Mouse (Mus musculus): ENCODE data around the gene Purb.

Gene Purb

GRCm38 (mm10) chr11:6475867-6476484 is at the start of gene Purb:
Gene Purb (minus strand): TSS chr11:6475917.
- peak; percentile 80 for DNase-seq (ENCODE audit: low spot score)

GRCm38 (mm10) chr11:6525241-6525640 is 49.5 kb upstream of the Purb start:
- no peak for DNase-seq (ENCODE audit: low spot score)

DNA sequence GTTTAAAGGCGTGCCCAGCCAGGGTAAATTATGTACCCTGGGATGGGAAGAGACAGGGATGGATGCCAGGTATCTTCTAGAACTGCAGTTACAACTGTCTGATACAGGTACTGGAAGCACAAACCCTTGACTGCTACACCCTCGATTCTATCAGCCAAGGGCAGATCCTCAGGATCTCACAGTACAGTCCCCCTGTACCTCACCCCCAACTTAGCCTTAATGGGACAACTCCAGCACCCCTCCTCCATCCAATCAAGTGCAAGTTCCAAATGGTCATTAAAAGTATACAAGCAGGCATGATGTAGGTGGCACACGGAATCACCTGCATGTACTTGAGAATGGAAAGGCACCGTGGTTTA is 49.1 kb upstream of the Purb start:
- DNase-seq (ENCODE audit: low spot score) = no peak

- DNase-seq (ENCODE audit: low spot score) = no peak
These were observed 48.6 kb upstream of the Purb start for GRCm38 (mm10) chr11:6524165-6524879.

- DNase-seq (ENCODE audit: low spot score) = no peak
These were observed 48.0 kb upstream of the Purb start for GRCm38 (mm10) chr11:6523662-6524088.

- DNase-seq (ENCODE audit: low spot score) = no peak
These were observed 47.2 kb upstream of the Purb start for GRCm38 (mm10) chr11:6522782-6523525.

GRCm38 (mm10) chr11:6520507-6521173 is 44.9 kb upstream of the Purb start, which contains the start of gene Myo1g:
Gene Myo1g (minus strand): TSS chr11:6520965.
- no peak for DNase-seq (ENCODE audit: low spot score)

DNA sequence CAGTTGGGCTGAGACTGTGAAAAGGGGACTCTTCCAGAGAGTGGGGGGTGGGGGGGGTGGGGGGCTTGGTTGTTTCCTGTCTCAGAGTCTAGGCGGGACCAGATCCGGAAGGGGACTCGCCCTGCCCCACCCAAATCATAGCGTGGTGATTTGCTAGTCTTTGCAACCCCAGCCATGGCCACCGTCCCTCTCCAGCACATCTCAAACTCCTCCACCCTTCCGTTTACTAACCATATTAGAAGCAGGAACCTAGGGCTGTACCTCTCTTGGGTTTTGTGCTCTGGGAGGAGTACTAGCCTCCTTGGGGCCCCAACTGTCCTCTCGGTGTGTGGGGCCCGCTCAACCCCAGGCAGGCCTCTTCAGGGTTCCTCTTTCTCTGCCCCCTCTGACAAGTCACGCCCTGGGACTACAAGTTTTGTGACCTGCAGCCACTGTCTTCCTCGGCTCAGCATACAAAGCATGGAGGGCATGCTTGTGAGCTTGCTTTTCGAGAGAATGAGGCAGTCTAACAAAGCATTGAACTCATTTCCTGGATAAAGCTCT is 43.8 kb upstream of the Purb start:
- DNase-seq (ENCODE audit: low spot score) = no peak

- DNase-seq (ENCODE audit: low spot score) = no peak
These were observed 39.1 kb upstream of the Purb start for GRCm38 (mm10) chr11:6514837-6515236.

DNA sequence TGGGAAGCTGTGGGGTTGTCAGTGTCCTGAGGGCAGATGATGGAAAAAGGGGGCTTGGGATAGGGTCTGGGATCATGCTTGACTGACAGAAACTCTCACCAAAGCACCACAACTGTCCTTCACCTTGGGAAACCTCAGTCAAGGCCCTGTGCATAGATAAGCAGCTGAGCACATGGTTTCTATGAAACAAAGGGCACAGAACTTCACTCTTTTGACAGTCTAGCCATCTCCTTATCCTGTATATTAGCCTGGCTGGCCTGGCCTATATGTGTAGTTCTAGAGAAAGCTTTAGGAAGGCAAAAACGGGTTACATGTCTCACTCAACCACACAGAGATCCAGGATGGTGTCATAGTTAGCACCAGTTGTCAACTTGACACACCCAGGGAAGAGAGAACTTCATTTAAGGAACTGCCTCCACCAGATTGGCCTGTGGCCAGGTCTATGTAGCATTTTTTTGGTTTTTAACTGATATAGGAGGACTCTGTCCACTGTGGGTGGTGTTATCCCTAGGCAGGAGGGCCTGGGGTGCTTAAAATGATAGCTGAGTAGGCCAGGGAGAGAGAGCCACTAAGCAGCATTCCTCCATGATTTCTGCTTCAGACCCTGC is 32.7 kb upstream of the Purb start:
- DNase-seq (ENCODE audit: low spot score) = no peak

DNA sequence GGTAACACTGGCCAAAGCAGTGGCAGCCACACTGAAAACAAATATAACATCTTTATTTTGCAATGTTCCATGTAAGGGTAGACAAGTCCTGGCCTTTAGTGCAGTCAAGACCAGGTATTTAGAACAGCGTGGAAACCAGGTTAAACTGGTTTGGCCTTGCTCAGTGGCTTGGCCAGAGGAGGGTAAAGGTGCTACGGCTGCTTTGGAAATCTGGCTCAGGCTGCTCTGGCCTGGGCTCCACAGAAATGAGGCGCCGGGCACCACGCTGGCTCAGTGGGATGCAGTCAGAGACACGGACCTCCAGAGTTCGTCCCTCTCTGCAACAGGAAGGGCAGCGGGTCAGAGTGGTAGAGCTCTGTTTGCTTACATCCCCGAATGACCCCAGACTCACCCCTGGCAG is 30.8 kb upstream of the Purb start:
- DNase-seq (ENCODE audit: low spot score) = no peak

- peak; percentile 81 for DNase-seq (ENCODE audit: low spot score)
These were observed 29.0 kb upstream of the Purb start for GRCm38 (mm10) chr11:6504689-6505088.

GRCm38 (mm10) chr11:6504226-6504625 is 28.5 kb upstream of the Purb start:
- DNase-seq (ENCODE audit: low spot score) = no peak

GRCm38 (mm10) chr11:6502506-6502905 is 26.8 kb upstream of the Purb start:
- no peak for DNase-seq (ENCODE audit: low spot score)

GRCm38 (mm10) chr11:6497311-6497948 is 21.7 kb upstream of the Purb start:
- no peak for DNase-seq (ENCODE audit: low spot score)

DNA sequence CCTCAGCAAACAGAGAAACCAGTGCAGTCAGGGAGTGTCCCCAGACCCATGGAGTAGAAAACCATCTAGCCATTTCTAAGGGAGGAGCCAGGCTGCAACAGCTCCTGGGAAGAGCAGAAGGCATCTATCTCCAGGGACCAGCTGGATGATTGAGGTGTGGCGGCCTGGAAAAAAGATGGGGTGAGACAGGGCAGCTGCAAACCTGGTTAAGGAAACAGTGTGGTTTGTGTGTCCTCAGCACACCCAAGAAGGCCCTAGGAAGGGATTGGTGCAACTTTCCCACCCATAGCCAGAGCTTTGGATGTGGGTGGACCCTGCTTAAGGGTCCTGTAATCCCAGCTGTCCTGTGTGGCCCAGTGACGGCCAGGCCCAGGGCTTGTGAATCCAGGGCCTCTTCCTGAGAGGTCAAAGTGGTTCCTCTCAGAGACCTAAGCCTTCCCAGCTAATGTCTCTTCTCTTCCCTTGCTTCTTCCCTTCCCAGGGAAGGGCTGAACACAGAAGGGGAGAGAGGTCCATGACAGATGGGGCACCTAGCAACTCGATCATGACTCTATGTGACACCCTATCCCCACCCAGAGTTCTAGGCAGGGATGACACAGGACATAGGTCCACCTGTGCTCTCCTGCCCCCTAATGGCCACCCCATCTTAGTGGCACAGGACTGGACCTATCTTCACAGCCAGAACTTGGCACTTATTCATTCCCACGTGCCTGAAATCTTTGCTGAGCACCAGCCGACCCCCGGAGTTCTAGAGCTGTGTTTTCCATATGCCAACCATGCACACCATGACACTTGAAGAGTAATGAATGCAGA is 14.2 kb upstream of the Purb start:
- peak; percentile 59 for DNase-seq (ENCODE audit: low spot score)

DNA sequence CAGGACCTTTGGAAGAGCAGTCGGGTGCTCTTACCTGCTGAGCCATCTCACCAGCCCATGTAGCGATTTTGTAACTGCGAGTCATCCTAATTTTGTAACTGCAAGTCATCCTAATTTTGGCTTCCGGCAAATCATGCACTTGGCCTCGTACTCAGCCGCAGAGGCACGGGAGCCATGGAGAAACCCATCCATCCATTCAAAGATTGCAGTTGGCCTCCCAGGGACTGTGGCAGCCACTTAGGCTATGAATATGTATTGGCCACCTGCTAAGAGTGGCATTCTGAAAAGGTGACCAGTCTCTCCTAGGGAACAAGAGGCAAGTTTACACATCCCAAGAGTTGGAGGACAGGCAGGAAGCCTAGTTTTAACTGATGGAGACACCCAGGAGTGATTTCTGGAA is 13.5 kb upstream of the Purb start:
- DNase-seq (ENCODE audit: low spot score) = peak; percentile 49

DNA sequence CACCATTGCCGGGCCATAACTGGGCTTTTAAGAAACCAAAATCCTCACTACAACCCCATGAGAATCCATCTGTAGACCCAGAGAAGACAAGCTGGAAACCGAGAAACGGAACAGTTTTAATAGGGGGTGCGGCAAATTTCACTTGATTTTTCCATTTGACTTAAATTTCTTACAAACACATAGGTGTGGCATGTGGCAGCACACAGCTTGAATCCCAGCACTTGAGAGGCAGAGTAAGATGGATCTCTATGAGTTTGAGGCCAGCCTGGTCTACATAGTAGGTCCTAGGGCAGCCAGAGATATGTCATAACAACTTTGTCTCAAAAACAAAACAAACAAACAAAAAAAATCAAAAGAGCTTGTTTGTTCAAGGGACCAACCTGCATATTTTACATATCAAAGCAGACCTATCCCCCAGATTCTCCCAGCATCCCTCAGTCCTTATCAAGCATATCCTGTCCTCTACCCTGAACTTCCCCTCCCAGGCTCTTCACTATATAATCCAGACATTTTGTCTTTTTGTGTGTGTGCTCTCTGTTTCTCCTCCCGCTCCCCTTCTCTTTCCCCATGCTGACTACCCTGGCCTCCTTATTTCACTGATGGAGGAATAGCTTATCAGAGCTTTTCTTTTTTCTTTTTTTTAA is 12.4 kb upstream of the Purb start:
- DNase-seq (ENCODE audit: low spot score) = no peak

- no peak for DNase-seq (ENCODE audit: low spot score)
These were observed 11.8 kb upstream of the Purb start for GRCm38 (mm10) chr11:6487496-6487895.

DNA sequence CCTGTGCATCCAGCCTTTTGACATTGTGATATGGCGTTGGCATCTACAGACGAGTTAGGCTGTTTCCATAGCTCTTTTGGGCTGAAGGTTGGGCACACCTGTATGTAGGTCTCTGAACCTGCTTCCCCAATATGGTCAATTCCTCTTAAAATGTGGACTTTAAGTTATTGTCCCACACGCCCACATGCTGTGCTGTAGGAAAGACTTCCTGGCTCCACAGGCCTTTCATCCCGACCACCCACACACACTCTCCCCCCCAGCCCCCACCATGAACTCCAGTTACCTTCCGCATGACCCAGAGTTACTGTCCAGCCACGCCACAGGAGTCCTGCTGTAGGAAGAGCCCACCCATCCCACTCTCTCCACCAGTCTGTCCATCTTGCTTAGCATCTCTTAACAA is 11.2 kb upstream of the Purb start:
- no peak for DNase-seq (ENCODE audit: low spot score)
